Mouse (Mus musculus) layer of hippocampus, postnatal 36 days (tissue): ENCODE data around the gene Cisd3. TPM values are rescaled to one million over a fixed set of nuclear protein-coding genes. Genes with fewer than 3 reads are reported as not detected.
"Not testable (repeated sequence)": the region's sequence is repeated elsewhere in the genome, so short reads cannot be mapped to it uniquely, and the experiment has no call there.

Experiments used
- DNase-seq, 2 experiments: peaks; one replicate each; pipeline ENCODE4 v3.0.0; 2022
- total RNA-seq, 2 experiments: library from RNA; stranded (reverse); gene quantifications; 2 replicates each; pipeline ENCODE4 v1.2.3; 2021

Gene Cisd3
- total RNA-seq, result 10 to 100 TPM; 52.8 to 58.2 TPM

GRCm38 (mm10) chr11:97685613-97686321 is at the start of gene Cisd3:
Gene Cisd3, plus strand, starts transcription at chr11:97685826.
- DNase-seq, result peak; percentile 85 to 88

- peak; percentile 54 to 55 for DNase-seq
These were observed 44.0 kb upstream of the Cisd3 start for GRCm38 (mm10) chr11:97641668-97642067.

GRCm38 (mm10) chr11:97642746-97643145 is 42.9 kb upstream of the Cisd3 start:
- DNase-seq, result no peak

DNA sequence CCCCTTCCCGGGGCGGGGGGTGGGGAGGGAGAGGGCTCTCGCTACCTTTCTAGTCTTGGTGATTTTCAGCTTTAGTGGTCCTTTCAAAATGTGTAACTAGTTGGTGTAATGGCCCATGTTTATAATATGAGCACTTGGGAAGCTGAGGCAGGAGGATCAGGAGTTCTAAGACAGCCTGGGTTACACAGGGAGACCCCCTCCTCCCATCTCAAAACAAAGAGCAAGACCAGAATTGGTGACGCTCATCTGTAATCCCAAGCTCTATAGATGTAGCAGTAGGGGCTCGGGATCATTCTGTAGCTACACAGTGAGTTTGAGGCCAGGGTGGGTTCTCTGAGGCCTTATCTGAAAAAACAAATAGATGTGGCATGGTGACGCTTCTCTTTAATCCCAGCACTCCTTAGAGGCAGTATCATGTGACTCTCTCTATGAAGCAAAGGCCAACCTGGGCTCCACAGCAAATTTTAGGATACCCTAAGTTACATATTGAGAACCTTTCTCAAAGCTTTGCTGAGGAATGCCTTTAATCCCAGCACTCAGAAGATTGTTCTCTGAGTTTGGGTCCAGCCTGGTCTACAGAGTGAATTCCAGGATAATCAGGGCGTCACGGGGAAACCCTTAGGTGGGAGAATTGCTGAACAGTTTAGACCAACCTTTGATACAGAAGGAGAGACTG is 42.1 kb upstream of the Cisd3 start:
- DNase-seq, result no peak

- DNase-seq, result peak in 1 of 2 experiments; percentile 35
These were observed 40.8 kb upstream of the Cisd3 start for GRCm38 (mm10) chr11:97644834-97645233.

DNA sequence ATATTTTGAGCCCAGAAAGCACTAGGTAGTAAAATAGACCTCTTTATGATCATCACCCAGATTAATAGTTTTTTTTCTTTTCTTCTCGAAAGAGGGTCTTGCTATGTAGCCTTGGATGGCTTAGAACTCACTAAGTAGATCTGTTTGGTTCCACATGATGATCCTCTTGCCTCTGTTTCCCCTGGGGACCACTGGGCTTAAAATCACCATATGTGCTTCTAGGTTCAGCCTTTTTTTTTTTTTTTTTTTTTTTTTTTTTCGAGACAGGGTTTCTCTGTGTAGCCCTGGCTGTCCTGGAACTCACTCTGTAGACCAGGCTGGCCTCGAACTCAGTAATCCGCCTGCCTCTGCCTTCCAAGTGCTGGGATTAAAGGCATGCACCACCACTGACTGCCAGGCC is 37.1 kb upstream of the Cisd3 start:
- not testable (repeated sequence) for DNase-seq

DNA sequence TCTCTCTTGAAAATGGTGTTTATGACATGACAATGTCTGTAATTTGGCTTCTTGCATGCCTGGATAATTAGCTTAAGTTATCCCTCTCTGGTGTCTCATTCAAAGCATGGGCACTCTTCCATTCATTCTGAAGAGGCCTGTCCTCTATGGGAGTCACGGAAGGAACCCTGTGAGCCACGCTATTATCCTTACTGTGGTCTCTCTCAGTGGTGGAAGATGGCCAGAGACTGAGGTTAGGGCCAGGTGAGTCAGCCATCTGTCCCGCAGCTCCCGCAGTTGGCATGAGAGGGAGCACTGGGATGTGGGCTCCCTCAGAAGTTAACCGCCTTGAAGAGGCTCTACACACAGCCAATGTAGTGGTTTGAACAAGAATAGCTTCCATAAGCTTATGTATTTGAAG is 35.3 kb upstream of the Cisd3 start:
- DNase-seq, result no peak

DNA sequence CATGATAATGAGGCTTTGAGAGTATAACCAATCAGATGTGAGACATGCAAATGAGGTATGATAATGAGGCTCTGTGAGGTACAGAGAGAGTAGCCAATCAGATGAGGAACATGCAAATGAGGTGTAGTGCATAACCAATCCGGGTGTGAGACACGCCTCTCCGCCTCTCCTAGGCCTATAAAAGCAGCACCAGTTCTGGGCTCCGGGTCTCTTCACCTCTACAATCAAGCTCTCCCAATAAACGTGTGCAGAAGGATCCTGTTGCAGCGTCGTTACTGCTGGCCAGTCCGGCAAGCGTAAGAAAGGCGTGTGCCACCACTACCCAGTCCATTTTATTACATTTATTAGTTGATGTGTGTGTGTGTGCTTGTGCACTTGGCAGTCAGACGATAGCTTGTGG is 32.2 kb upstream of the Cisd3 start:
- DNase-seq, result not testable (repeated sequence)

GRCm38 (mm10) chr11:97654210-97654609 is 31.4 kb upstream of the Cisd3 start:
- DNase-seq, result no peak

DNA sequence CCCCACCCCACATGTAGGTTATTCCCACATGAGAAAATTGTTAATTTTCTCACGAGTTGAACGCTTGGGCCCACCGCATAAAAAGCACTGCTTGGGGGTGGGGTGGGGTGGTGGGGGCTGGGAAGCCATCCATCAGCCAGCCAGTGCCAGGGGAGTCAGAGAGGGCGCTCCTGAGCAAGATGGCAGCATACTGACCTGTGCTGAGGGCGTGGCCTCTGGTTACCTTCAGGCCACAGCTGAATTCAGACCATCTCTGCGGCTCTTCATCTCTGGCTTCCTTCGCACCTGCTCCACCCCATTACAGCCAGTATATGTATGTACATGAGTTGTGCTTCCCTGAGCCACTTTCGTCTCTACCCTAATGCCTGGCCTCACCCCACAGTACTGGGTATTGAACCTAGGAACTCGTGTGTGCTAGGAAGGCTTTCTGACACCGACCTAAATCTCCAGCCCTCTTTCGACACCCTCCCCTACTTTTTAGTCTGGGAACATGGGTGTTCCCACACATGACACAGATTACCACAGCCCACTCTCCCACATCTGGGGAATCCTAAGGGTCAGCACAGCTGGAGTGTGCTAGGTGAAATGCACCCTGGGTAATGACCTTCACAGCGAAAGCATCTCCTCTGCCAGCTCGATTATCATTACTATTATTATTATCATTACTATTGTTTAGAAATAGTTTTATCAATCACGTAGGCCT is 29.2 kb upstream of the Cisd3 start:
- DNase-seq, result no peak

DNA sequence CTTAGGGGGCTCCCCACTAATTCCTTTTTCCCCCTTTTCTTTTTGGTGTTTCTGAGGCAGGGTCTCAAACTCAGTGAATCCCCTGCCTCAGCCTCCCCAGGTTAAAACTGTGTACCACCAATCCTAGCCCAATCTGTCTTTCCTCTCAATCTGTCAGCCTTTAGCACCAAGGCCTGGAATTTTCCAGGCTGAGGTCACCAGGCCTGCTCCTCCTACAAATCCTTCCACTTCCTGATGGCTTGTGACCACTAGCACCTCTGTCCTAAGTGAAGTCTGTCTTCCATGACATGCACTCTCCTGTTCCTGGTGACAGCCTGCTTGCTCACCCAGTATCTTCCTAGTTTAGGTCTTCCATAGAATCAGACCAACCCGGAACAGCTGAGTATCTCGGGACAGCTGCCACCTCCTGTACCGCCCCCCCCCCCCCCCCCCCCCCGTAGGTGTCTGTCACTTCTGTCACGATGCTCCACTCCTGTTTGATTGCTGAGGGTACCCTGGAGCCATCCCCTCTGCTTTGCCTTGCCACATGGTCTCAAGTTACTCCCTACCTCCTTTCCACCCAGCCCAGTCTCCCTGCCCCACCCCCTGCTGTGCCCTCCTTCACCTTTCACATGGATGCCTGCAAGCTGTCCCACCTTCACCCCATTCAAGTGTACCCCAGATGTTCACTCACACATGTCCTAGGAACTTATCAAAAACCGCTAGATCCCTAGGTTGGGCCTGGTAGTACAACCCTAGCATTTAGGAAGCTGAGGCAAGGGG is 28.3 kb upstream of the Cisd3 start:
- DNase-seq, result no peak

- DNase-seq, result not testable (repeated sequence)
These were observed 27.7 kb upstream of the Cisd3 start for GRCm38 (mm10) chr11:97657967-97658366.

GRCm38 (mm10) chr11:97658751-97659266 is 26.8 kb upstream of the Cisd3 start:
- no peak for DNase-seq

- DNase-seq, result no peak
These were observed 26.2 kb upstream of the Cisd3 start for GRCm38 (mm10) chr11:97659267-97659989.

DNA sequence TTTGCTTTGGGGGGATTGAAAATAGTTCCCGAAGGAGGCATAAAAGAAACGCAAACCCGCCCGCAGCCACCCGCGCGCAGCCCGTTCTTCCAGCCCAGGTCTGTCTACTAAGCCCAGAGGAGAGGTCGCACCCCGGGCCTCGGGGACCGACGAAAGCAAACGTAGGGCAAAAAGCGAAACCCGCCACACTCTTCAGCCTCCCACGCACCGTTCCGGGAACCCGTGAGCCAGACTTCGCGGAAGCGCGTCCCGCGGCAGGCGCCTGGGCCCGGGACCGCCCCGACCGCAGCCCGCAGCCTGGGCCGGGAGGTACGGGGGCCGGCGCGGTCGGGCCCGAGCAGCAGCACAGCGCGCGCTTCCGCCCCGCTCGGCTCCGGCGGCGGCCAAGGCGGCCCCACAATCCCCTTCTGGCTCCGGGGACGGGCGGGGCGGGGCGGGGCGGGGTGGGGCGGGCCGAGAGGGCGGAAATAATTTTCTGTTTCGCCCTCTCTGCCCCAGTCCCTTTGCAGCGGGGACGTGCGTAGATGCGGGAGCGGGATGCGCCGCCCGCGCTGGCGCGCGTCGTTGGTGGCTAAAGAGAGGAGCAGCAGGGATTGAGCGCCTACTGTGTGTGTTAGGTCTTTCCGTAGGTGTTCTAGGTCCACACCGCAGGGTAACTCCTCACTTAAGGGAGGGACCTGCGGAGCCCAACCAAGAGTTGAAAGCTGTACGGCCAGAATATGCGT is 25.5 kb upstream of the Cisd3 start:
- peak; percentile 82 for DNase-seq

DNA sequence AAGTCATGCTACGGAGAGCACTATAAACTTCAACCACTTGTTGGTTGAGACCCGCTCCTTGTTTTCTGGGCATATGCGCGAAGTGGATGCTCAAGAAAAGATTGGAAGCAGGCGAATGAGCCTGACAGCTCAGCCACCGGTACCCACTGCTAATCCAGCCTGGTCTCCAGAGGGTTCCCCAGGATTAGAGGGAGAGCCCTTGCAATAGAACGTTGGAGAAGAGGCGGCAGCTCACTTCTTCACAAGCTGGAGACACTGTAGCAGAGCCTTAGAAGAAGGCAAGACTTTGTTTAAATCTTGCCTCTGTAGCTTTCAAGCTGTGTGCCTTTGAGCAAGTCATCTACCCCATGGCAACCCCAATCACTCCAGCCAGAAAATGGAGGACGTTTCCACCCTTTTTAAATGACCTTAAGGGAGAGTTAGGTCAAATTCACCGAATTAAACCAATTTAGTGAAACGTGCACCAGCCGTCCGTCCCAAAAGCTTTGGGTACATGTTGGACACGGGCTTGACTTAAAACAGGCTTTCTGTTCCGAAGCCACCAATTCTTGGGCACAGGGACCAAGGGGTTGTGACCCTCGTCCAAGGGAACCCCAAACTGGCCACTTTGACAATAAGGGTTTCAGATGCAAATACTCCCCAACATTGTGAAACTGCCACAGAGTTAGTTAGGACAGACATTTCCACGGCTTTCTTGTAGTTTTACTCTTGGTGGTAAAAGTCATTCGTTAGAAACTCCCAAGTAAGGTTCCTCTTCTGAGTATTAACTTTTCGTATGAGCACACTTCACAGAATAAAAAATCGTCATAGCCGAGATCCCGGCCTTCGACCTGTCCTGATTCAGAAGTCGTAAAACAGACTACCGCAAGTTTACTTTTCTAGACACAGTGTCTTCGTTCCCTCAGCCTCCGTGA is 24.6 kb upstream of the Cisd3 start:
- DNase-seq, result no peak

GRCm38 (mm10) chr11:97661648-97662133 is 23.9 kb upstream of the Cisd3 start:
- DNase-seq, result no peak

- no peak for DNase-seq
These were observed 23.3 kb upstream of the Cisd3 start for GRCm38 (mm10) chr11:97662207-97662892.

- DNase-seq, result peak; percentile 68 to 71
These were observed 22.6 kb upstream of the Cisd3 start, which contains the start of gene Mllt6 for GRCm38 (mm10) chr11:97662893-97663527. Gene Mllt6, plus strand, starts transcription at chr11:97663414.
